Mouse (Mus musculus): Measurements from ENCODE around the gene Kap.
"Not testable (repeated sequence)": the region's sequence is repeated elsewhere in the genome, so short reads cannot be mapped to it uniquely, and the experiment has no call there.

The Kap gene

DNA sequence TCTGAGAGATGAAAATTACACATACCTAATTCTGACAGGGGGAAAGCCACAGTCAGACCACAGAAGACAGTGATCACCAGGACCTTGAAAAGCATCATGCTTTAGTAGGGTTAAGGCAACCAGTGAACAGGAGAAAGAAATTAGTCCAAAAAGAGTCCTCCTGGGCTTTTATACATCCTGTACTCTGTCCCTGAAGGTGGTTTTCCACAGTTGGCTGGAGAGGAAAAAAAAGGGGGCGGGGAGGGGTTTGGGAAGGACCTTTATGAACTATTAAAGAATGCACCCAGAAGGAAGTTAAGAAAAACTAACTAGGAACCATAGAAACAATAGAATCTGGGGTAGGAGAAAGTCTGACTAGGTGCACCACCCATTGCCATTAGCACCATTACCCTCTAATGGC is at the start of gene Kap:
TSS of gene Kap (minus strand) at position 237 of the 400 bp plus-strand sequence.
- no peak for DNase-seq (ENCODE audit: low read depth, low spot score)

DNA sequence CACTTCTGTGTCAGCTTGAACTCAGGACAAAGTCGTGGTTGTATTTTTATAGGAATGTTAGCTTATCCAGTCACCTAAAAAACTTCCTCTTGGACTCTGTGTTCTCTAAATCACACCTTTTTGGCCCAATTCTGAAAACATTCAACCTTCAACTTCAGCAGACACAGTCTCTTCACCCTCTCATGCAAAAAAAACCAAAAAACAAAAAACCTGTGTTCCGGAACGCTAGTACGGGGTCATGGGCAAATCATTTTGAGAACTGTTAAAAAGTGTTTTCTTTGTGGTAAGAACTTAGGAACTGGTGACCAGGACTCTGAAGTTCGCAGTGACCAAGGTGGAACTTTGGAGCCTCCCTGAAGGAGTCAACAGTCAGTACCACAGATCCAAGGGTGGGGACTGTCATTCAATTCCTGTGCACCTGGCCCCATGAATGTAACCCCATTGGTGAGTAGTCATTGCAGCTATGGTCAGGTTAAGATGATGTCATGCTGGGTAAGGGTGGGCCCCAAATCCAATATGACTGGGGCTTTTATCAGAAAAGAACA is 32.4 kb upstream of the Kap start:
- DNase-seq (ENCODE audit: low read depth, low spot score): no peak

DNA sequence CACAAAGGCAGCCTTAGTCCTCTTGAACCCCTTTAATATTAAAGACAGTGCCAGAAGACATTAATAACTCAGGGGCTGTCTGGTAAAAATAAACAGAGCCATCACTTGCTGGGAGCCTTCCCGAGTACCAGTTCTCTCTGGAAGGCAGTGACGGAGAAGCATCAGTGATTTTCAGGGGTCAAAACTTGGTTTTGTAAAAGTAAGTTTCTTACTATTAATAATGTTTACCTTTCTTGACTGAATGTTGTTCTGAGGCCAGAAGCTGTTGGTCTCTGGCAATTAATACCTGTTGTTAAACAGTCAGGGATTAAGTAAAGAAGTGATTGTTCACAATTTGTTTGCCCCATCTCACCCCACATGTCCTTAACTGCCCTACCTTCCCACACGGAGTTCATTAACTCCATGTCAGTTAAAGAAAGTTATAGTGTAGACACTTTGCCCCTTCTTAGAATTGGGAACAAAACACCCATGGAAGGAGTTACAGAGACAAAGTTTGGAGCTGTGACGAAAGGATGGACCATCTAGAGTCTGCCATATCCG is 30.0 kb upstream of the Kap start:
- no peak for DNase-seq (ENCODE audit: low read depth, low spot score)

DNA sequence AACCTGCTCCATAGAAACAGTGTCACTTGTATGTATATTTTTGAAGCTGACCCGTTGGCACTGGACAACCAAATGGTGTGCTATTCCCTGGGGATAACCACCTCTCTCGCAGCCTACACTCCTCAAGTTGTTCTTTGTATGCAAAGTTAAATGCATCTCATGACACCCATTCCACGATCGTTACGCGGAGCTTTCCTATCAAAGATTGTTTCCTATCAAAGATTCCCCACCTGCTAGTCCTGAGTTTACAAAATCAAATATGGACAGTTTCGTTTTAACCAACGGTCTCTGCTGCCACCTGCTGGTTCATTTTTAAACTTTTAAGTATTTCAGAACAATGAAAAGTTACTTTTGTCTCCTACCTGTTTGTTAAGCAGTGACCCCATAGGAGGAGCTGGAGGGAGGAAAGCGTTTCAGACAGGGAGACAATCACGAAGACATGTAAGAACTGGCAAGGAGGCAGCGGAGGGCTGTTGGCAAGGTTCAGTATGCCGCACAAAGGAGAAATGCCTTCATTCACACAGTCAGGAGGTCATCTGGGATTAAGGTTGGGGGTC is 22.4 kb upstream of the Kap start:
- DNase-seq (ENCODE audit: low read depth, low spot score): peak; percentile 31

DNA sequence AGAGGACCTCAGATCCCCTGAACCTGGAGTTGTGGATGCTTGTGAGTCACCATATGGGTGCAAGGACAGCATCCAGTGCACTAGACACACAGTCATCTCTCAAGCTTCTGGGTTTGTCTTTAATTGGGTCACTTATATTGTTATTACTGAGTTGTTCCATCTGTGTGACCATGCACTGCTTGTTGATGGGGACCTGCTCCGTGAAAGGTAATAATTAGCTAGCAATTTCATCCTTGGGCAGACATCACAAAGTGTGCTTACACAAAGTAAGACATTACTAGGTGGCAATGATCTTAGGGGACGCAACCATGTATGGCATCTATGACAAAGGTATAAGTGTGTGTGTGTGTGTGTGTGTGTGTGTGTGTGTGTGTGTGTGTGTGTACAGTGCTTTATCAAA is 19.1 kb upstream of the Kap start:
- no peak for DNase-seq (ENCODE audit: low read depth, low spot score)

DNA sequence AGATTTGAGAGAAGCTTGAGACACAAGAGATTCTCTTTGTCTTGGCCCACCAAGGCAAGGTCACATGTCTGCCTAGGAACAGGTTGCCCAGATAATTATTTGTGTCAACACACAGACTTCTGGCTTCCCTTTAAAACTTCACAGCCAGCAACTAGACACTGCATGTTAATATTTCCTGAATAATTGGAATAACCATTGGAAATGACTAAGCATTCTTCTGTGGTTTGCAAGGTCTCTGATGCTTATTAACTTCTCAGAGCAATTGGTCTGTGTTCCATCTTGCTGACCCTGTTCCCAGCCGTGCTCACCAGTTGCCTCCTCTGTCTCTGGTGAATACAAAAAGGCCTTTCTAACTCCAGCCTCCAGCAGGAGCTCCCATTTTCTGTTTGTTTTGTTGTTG is 17.6 kb upstream of the Kap start:
- no peak for DNase-seq (ENCODE audit: low read depth, low spot score)

DNA sequence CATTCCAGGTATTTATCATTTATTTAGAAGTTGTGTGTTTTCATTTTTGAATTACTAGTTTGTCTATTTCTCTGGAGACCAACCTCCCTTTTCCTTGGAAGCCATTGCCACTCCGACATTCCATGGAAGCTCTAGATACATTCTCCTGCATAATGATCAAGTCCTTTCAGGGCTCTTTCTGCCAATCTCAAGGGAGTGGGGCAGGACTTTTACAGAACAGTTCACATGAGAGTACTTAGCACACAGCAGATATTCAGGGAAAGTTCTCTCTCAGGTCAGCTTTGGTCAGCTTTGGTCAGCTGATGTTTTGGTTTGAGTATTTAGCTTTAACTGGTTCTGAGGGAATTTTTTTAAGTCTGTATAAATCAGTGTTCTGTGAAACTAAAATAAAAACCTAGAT is 14.8 kb upstream of the Kap start:
- no peak for DNase-seq (ENCODE audit: low read depth, low spot score)

DNA sequence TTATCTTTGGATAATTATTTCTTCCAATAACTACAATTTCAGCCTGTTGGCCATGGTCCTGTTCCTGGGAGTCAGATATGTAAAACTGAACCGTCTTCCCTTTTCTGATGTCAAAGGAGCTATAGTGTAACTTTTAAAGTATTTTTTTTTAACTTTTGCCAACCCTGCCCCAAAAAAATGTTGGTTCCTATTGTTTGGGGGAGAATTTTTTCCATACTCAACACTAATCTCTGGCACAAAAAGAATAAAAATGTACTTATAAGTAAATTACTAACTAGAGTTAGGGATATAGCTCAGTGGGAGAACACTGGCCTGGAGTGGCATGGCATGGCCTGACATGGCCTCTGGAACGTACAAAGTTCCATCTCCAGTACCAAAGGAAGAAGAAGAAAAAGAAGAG is 2.3 kb upstream of the Kap start:
- DNase-seq (ENCODE audit: low read depth, low spot score): no peak

DNA sequence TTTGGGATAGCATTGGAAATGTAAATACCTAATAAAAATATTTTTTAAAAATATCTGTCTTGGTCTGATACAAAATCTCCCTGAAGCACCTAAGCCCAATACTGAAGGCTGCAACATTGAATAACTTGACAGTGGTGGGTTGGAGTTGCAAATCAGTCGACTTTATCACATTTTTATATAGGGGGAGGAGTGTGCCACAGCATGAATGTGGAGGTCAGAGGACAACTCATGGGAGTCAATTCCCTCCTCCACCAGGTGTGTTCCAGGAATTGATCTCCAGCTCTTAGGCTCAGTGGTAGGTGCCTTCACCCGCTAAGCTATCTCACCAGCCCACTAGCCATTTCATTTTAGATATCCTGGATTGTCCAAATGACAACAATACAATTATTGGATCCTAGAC is 4.2 kb downstream of the Kap start:
- DNase-seq (ENCODE audit: low read depth, low spot score): no peak

DNA sequence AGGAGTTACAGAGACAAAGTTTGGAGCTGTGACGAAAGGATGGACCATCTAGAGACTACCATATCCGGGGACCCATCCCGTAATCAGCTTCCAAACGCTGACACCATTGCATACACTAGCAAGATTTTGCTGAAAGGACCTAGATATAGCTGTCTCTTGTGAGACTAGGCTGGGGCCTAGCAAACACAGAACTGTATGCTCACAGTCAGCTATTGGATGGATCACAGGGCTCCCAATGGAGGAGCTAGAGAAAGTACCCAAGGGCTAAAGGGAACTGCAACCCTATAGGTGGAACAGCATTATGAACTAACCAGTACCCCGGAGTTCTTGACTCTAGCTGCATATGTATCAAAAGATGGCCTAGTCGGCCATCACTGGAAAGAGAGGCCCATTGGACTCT is 4.7 kb downstream of the Kap start:
- DNase-seq (ENCODE audit: low read depth, low spot score): not testable (repeated sequence)

DNA sequence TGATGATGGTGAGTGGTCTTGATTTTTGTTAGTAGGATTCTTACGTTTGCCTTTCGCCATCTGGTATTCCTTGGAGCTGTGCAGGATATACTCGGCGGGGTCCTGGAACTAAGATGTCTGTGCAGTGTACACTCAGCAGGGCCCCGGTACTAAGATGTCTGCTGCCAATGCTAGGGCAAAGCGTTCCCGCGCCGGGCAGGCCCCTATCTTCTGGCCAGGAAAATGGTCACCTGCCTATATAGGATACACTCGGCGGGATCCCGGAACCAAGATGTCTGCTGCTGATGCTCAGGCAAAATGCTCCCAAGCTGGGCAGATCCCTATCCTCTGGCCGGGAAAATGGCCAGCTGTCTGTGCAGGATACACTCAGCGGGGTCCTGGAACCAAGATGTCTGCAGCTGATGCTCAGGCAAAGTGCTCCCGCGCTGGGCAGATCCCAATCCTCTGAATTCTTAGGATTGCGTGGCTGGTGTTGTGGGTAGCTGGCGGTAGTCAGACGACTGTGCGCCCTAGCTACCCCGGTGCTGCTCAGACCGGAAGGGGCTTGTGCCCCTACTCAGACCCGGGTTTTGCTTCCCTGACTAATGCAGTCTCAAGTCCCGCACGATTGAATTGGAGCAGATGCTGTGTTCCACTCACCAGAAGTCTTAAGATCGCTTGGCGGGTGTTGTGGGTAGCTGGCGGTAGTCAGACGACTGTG is 15.1 kb downstream of the Kap start:
- DNase-seq (ENCODE audit: low read depth, low spot score): not testable (repeated sequence)

DNA sequence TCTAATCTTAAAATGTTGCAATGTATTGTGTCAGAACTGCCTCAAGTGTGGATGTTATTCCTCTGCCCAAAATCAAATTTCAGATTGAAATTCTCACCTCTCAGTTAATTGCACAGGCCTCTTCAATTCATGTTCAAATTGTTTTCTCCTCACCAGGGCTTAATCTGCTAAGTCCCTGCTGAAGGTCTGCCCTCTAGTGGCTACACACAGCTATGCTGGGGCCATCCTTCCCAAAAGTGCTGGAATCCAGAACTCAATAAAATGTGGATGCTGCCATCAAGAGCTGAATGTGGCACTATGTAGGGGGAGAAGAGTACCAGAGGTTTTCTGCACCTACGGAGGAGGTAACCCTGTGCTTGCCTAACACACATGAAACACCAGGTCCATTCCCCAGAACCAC is 41.2 kb downstream of the Kap start:
- no peak for DNase-seq (ENCODE audit: low read depth, low spot score)
